Mouse (Mus musculus) layer of hippocampus, postnatal 36 days (tissue): ENCODE results near the gene Prss12. TPM values are rescaled to one million over a fixed set of nuclear protein-coding genes. Genes with fewer than 3 reads are reported as not detected.

Experiments used
- DNase-seq, 2 experiments: peaks; one replicate each; pipeline ENCODE4 v3.0.0; 2022
- total RNA-seq, 2 experiments: library from RNA; stranded (reverse); gene quantifications; 2 replicates each; pipeline ENCODE4 v1.2.3; 2021

Gene Prss12
- total RNA-seq, 2 experiments from 2014 or later, result 10.1 to 12.2 TPM

DNA sequence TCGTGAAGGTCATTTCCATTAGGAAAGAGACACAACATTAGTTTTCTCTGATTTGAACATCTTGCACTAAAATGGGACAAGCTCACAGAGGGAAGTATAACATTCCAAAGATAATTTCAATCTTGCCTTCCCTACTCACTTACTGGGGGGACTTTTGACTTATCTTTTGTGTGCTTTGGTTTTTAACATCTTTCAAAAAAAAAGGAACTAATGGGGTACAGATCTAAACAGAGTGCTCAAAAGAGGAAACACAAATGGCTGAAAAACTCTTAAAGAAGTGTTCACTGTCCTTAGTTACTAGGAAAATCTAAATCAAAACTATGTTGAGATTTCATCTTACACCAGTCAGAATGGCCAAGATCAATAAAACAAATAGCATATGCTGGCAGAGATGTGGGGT lies 90.6 kb downstream of the Prss12 start:
- no peak for DNase-seq

DNA sequence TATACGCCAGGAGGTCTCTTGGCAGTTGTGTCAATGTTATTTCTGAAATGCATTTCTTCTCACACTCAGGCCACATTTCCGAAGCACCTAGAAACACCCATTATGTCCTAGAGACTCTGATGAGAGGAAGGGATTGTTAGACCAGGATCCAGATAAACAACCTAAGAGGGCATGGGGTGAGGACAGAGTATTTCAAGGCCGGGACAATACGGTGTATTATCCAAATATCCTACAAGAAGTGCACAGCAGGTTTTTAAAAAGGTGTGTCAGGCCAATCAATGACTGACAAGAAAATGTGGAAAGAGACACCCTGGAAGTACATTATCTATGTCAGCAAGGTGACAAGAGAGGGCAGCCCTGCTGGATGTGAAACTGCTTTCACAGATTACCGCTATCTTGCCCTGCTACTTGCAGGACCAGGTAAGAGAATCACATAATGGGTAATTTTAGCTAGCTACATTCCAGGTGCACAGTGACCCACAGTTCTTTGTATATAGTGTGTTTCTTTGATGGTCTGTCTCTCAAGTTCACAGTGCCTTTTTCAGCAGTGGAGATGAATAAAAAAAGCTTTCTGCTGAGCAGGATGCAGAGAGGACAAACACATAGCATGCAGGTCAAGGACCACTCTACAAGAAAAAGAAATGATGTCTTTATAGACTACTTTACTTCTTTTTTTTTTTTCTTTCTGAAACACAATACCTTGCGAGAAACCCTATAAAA lies 97.0 kb downstream of the Prss12 start:
- no peak for DNase-seq

DNA sequence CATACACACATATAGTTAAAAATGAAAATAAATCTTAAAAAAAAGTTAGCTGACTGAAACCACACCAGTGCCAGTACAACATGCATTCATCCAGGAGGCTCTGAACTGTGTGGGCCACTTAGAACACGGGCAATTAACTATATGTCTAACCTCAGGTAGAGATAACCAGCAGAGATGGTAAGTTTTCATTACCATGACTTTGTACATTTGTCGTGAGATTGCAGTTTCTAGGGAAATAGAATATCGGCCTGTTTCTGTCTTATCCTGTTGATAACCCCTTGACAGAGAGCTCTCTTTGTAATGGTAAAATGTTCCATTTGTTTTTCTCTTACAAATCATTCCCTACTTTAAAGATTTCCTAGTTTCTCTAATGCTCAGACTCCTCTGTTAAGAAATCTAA lies 103.8 kb downstream of the Prss12 start:
- DNase-seq, result no peak

GRCm38 (mm10) chr3:123553872-123554271 lies 107.2 kb downstream of the Prss12 start:
- no peak for DNase-seq

DNA sequence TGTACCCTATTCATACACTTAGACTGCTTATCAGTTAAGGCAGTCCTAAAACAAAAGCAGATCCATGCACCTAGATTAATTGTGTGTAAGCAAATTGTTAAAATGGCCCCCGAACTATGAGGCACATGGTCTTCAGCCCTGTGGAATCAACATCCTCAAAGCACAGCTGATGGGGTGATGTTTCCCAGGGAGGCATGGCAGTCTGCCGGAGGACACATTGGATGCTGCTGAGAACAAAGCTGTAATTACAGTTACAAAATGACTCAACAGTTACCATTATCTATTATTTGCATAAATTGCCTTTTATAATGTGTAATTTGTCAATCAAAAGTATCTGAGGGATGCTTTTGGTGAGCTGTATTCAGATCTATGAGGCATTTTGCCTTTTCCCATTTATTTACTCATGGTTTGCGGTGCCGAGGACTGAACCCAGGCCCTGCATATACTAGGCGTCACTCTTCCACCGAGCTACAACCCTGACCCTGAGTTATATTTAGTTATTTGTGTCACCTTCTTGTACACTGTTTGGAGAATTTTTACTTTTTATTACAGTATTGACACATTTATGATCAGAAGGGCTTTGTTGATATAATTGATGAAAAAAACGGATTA lies 108.6 kb downstream of the Prss12 start:
- DNase-seq, result no peak

Other genes with a start within 250 kb of the Prss12 start
- gene Synpo2, start 210.8 kb upstream of the Prss12 start, total RNA-seq, result 1 to 10 TPM; 3.8 TPM
- gene Sec24d, start 179.5 kb upstream of the Prss12 start, total RNA-seq, result 10 to 100 TPM; 20.2 to 28.3 TPM
- 10 to 100 TPM; 13.9 to 15.9 TPM for gene Mettl14, start 60.8 kb upstream of the Prss12 start, total RNA-seq
- 10 to 100 TPM; 26.3 to 28.6 TPM for gene Ndst3, start 243.9 kb downstream of the Prss12 start, total RNA-seq